Mouse (Mus musculus) thymus, postnatal 0 days (tissue): ENCODE measurements around the gene Optc. TPM values are rescaled to one million over a fixed set of nuclear protein-coding genes. Genes with fewer than 3 reads are reported as not detected.
A peak's percentile ranks its signal among the peaks of the same experiment; 100 is the strongest.

Experiments
- DNase-seq: peaks from one replicate; pipeline ENCODE4 v3.0.0-alpha.2; 2015; ENCODE audit warnings: low spot score
- polyA plus RNA-seq: library from polyadenylated mRNA; unstranded; fragments of >200 nt; fragmentation: Nextera tagmentation; extraction: Ambion mirVana; gene quantifications from 2 replicates; pipeline ENCODE4 v1.2.1, GENCODE M21; 2015

Optc gene
- polyA plus RNA-seq, 1 experiment from 2014 or later: 0.12 TPM

DNA sequence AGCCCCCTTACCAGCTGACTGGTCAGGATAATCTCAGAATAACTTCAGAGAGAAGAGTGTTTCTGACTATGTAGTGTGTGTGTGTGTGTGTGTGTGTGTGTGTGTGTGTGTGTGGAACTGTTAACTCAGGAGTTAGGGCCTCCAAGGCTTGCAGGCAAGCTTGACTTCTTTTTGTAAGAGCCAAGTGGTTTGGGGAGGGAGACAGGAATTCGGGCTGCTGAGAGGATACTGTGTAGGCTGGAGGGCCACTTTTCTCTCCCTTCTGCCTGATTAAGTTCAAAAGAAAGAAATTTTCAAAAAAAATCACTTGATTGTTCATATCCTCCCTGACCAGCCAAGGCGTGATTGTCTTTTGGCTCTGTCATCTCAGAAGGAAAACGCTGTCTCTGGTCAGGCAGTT lies 12.6 kb upstream of the Optc start:
- no peak for DNase-seq

DNA sequence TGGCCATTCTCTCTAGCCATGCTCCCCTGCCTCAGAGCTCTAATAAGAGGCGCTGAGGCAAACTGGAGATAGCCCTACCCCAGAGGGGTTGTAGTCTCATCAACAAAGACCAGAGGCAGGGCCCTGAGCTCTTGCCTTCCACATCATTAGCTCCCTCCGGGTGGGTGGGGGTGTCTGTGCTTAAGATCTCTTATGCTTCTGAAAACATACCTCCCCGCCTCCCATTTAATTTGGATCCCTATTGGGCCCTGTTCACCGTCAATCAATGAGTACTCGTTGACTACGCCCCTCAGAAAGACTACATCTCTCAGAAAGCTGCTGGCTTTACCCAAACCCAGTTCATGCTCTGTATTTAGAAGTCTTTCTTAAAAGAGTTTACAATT lies 10.3 kb upstream of the Optc start:
- no peak for DNase-seq

DNA sequence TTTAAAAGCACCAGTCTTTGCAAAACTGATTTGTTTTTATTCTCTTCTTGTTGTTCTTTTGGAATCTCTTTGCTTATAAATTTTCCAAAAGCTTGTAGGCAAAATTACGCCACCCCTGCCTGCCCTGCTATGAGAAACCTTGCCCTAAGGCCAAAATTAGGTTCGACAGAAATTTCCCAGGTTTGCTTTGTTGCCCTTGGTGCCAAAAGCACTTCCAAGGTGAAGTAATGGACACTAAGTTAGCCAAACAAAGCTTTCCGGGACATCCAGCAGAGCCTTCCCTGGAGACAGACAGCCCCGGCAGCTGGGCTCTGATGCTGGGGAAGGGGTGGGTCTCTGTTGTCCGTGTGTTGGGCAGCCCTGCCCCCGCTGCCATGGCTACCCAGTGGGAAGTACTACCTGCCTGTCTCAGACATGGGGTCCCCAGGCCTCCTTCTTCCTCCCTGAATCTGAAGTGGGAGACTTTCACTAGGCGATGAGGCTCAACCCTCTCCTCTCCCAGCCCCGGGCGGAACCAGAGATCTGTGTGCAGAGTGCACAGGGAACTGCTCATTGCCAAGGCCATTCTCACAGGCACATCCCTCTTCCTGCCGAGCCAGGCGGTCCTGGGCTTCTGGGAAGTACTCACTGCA lies 9.8 kb upstream of the Optc start:
- no peak for DNase-seq

DNA sequence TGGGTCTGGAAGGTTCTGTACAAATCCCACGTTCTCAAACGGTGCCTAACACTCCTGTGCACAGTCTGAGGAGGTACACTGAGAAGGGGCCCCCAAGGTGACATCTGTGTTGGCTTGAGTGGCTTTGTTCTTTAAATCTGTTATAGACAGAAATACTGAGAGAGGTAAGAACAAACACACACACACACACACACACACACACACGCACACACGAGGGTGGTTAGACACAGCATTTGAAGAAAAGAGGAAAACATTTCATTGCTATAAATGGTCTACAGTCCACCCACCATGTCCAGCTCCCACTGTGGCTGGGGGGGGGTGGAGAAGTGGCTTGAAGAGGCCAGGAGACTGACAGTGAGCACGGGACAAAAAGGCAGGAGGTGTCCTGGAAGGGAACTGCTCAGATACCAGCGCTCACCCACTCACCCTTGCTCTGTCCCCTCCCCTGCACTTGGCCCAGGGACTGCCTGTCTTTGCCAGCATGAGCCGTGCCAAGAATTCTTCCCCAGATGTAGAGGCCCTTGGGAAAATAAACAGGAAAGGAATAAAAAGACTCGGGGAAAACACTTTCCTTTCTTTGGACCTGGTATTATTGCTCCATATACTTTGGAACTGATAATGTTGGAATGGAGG lies 8.0 kb upstream of the Optc start:
- DNase-seq: no peak

DNA sequence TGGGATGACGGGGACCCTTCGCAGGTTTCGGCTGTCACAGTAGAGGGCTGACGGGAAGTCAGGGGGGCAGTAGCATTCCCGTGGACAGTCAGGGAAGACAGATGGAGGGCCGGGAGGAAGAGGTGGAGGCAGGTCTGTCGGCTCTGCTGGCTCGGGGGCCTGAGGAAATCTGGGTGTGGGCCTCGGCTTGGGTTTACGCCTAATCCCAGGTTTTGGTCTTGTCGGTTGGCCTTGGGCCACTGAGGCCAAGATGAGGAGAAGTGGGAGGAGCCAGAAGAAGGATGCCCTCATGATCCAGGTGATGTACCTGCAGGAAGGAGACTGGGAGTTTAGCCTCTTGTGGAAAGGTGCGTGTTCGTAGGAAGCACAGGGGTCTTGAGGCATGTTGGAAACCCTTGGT lies 7.3 kb upstream of the Optc start:
- no peak for DNase-seq

DNA sequence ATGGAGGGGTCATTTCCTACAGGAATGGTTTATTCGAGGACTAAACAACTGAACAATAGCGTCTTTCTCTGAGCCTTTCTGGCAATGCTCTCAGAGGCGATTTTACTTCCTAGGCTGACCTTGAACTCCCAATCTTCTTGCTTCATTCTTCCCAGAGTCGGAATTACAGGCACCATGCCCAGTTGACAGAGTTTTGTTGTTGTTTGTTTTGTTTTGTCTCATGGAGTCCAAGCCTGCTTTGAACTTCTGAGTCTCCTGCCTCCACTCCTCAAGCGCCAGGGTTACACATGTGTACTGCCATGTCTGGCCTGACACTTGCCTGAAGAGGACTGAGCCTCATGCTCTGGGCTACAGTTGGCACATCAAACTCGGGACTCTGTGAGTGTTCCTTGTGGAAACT lies 5.2 kb upstream of the Optc start:
- DNase-seq: no peak

DNA sequence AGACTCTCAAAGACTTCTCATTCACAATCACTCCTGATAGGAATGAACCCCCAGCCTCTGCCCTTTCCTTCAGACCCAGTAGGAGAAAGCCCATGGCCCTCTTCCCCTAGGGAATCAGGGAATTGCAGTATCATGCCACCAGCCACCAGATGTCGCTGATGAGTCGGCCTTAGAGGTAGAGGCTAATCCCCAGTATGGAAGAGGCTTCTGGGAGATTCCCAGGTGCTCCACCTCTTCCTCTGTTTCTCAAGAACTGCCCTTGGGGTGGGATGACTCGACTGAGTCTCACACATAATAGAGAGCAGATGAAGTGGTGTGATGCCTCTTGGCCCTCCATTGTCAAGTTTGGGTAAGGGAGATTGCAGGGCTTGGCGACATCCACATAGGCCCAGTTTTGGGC lies 3.7 kb upstream of the Optc start:
- DNase-seq: peak; percentile 40

DNA sequence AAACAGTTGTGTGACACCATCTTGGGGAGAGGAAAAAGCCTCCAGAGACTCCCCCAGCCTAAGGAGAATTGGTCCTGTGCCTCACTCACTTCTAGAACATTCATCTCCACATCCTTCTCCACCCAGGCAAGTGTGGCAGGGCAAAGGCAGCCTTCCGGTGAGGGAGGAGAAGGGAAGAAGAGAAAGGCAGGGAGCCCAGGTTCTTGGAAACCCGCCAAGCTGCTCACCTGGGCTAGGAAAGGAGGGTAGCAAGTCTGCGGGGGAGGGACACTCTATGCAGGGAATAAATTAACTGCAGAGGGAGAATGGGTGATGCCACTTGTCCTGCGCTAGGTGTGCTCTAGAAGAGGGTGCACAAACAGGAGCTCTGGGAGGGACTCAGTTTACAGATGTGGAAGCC lies 3.2 kb upstream of the Optc start:
- no peak for DNase-seq

DNA sequence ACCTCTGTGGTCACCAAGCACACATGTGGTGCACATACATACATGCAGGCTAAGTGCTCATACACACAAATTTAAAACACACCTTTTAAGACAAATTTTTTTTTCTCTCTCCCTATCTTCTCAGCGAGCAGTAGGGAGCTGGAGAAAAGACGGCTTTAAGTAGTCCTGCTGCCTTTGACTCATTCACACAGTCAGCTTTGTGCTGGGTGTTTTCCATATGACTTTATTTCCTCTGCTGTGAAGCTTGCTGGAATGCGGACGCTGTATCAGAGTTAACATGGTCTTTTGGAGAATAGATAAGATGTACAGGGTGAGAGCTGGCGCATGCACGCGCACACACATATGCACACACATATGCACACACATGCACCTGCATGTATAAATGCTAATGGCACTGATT lies 2.3 kb upstream of the Optc start:
- no peak for DNase-seq

DNA sequence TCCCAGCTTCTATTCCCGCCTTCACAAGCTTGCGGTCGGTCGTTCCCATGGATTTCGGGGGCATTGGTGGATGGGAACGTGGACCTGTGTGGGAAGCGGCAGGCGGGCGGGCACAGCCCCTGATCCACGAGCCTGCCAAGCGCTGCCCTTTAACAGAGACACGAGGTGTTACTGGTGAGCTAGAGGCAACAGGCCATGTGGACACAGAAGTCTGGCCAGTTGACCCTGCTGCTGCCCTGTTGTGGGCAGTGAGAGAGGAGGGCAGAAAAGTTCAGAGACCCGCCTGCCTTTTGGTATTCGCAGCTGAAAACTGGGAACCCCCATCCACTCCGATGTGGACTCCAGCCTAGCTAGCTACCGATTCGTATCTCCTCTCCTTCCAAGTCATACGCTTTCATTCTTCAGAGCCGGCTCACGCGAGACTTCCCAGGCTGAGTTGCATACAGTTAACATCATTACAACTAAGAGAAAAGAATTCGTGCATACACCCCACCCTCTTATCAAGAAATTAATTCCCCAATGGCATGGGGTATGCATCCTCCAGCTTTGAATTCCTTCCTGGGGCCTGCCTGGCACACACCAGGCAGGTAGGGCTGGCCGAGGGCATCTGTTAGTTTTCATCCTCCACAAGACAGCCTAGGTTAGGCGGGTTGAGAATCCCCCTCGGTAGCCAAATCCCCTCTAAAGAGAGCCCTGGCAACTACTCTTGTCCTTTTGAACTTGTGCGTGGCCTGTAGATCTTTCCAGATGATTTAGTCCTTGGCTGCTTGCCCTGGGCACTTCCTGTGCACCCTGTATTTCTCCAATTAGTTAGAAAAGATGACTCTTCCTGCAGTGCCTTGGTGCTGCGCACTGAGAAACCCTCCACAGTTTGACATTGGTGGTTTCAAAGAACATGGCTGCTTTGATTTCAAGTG lies 1.1 kb upstream of the Optc start:
- DNase-seq: no peak

DNA sequence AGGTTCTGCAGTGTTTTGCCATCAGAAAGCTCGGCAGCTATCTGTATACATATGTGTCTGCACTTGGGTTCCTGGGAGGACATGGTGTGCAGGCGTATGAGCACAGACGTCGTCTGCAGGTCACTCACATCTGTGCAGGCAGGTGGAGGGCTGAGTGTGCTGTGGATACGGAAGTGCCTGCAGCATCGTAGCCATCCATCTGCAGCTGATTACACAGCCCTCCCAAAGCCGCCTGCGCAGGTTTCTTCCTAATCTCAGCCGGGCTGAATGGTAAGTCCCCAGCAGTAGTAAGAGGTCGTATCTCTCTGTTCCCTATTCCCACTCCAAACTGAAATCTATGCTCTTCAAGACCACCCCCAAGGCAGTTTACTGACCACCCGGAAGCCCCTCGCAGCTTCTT lies 1.4 kb downstream of the Optc start:
- no peak for DNase-seq

DNA sequence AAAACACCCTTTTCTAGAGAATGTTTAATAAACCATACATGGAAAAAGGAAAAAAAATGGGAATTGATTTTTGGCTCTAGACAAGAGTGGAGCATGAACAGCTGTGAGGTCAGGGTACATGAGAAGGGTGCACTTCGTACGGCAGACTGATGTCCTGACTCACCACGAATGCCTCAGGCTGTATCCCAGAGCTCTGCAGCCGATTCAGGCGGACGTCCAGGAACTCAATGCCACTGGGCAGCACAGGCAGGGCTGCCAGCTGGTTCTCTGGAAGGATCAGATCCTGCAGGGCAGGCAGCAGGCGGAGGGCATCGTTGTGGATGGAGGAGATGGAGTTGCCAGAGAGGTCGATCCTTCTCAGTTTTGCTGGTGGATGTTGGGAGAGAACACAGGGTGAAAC lies 7.0 kb downstream of the Optc start:
- DNase-seq: no peak

DNA sequence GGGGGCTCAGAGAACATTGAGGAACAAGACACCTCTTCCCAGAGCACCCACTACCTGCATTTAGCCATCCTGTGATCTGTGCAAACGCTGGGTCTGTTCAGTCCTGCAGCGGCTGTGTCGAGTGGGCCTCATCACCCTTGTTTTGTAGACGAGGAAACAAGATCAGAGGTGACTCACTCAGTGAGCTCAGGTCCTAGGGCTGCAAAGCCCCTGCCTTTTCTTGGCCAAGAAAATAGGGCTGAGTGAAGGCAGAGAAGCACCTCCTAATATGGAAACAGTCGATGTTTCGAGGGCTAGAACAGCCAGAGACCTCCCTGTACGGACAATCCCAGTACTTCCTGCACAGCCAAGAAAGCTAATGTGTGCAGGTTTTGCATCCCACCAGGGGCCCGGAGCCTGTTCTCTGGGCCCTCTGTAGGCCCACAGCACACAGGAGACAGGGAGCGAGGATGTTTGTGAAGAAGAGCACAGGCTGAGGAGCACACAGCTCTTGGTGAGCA lies 8.7 kb downstream of the Optc start:
- DNase-seq: no peak

DNA sequence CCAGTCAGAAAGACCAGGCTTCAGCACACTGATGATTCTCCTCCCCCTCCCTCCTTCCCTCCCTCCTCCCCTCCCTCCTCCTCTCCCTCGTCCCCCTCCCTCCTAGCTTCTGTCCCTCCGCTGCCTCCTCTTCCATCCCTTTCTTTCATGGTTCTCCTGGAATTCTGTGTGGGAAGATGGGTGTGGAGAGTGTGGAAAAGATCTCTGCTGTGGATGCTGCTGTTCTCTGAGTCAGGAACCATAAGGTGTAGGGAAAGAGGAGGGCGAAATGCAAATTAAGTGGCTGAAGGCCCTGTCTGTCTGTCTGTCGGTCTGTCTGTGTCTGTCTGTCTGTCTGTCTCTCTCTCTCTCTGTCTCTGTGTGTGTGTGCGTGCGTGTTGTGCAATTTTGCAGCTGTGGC lies 10.5 kb downstream of the Optc start:
- no peak for DNase-seq

DNA sequence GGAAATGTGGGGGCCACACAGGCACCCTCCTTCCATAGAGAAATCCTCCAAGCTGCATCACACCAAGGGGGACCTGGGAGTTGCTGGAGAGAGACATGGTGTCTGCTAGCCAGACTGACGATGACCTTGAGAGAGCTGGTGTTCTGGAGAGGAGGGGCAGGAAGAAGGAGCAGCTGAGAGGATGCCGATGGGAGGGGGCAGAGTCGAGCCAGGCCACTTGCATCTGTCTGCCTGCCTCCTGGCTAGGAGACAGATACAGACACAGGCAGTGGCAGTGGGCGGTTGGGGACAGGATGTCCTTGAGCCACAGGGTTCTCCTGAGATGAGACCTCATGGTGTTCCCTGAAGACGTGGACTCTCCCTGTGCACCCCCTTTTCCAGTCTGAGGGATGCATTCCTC lies 16.3 kb downstream of the Optc start:
- DNase-seq: no peak

DNA sequence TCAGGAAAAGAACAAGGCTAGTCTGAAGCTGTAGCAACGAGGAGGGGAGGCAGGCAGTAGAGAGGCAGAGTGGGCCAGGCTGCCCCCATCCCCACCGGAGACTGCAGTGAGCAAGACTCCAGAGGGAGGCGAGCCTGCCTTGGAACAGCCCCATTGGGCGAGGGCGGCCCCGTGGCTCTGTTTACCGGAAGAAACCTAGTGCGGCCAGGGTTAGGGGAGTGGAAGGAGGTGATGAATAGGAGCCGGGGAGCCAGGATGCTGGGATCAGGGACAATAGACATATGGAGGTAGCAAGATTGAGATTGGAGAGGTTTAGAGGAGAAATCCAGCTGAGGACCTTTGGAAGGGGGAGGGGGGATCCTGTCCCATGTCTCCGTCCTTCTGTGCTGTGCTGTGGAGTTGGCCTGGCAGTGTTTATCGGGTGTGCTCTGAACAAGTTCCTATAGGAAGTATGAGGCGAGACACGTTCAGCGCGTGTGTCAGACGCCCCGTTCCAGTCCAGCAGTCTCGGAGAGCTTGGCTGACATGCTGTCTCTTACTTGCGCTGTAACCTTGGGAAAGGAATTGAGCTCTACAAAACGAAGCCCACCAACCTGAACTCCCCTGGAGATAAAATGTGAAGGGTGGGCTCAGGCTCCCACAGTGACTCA lies 17.7 kb downstream of the Optc start:
- no peak for DNase-seq

DNA sequence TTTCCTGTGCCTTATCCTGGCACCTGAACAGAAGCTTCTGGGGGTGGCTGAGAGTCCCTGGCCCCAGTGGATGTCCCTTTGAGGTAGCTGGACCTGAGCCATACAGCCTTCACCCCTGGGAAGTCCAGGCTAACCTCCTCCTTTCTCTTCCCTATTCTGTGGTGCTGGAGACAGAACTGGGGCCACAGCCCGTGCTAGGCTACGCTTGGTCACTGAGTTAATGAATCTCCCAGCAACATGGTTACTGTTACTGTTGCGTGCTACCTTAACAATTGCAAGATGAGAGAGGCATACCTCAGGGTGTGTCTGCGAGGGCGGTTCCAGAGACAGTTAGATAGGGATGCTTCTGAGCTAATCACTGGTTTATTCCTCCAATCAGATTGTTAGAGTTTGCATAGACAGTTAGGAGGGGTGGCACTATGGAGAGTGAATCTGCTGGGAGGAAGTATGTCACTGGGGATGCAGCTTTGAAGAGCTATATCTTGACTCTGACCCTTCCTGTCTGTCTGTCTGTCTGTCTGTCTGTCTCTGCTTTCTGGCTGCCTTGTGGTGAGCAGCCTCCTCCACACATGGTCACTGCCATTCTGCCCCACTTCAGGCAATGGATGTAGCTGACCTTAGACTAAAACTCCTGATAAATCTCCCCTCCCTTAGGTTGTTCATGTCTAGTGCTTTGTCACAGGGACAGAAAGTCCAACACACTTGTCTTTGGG lies 20.1 kb downstream of the Optc start:
- DNase-seq: no peak

DNA sequence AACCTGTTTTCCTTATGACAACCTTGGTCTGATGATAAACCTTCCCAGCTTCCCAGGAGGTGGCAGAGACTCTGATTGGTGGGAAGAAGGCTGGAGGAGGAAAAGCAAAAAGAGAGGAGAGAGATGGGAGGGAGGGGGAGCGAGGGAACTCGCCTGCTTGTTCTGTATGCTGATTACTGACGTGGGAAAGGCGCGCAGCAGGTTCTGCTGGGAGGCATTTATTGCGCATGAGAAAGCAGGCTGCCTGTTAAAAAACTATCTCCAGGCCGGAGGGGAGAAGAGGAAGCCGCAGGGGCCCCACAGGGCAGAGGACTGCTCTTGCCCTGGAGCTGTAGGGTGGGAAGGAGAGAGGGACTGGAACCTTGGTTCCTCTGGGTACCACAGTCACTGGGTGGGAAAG lies 20.8 kb downstream of the Optc start:
- no peak for DNase-seq

DNA sequence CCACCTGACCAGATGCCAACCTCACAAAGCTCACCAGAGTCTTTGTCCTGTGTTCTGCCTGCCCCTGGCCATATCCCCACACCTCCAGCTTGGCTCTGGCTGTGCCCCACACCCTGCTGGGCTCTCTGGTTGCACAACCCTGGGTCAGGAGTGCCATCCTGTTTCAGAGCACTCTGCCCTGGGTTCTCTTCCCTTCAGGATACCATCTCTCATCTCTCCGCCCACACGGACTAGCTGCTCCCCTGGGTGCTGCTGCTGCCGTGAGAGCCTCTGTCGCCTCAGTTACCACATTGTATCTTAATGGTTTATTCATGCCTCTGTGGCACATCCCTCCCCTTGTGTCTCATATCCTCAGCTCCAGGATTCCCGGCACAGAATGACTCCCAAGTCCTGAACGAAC lies 21.4 kb downstream of the Optc start:
- no peak for DNase-seq

DNA sequence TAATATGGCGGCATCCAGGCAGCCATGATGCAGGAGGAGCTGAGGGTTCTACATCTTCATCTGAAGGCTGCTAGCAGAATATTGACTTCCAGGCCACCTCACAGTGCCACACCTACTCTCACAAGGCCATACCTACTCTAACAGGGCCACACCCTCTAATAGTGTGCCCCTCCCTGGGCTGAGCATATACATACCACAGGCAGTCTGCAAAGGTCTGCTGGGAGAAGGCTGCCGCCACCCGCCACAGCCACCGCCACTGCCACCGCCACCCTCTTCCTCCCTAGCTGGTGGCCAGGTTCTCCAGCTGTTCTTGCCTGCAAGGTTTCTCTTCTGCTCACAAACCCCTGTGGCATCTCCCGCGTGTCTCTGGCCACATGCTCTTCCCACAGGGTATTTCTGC lies 22.0 kb downstream of the Optc start:
- DNase-seq: no peak

DNA sequence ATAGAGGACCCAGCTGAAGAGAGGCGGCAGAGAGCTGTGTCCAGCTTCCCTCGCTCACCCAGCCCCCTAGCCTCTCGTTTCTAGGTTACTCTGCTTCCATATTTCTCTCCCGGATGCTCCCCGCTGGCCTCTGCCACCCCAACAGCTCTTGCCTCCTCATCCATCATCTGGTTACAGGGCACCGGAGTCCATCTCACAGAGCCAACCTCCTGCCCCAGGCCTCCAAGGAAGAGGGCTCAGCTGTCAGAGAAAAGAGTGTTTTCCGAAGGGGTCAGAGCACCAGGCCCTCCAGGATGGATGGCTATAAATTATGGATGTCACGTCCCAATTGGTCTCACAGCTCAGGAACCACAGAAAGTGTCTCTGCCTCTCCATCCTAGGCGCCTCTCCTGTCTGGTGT lies 23.1 kb downstream of the Optc start:
- no peak for DNase-seq
